Mouse (Mus musculus): ENCODE measurements around the gene Cst7. TPM values are rescaled to one million over a fixed set of nuclear protein-coding genes. Genes with fewer than 3 reads are reported as not detected.

Gene Cst7
- total and polyA plus RNA-seq, 2 experiments from 2014 or later, result 0.47 to 0.49 TPM

- no peak for TF ChIP-seq CTCF (IDR thresholded peaks at IDR 0.05)
These were observed 30.0 kb downstream of the Cst7 start for GRCm38 (mm10) chr2:150600263-150600662.

GRCm38 (mm10) chr2:150602166-150602565 is 32.0 kb downstream of the Cst7 start:
- ATAC-seq (ENCODE audit: low FRiP score), result no peak
- H3K4me3 ChIP-seq (ENCODE audit: low read depth, low read length), result no peak overlapping the region
- no peak overlapping the region for H3K4me2 ChIP-seq (ENCODE audit: low read depth, low read length, poor library complexity, severe bottlenecking)
- no peak overlapping the region for H3K9ac ChIP-seq (replicated peaks; ENCODE audit: low read length, poor library complexity, severe bottlenecking)
- H3K27ac ChIP-seq (ENCODE audit: low read depth, low read length), result no peak overlapping the region
- H3K36me3 ChIP-seq (ENCODE audit: insufficient read depth, low read length), result peaks cover 6% of the 10 kb centered on the region; the same call in 1 of the 2 replicates
- H3K9me3 ChIP-seq (ENCODE audit: low read length), result no peaks in the 10 kb centered on the region
- WGBS, result 92% methylated on average over 2 of the region's 2 CpGs
- peaks cover 2% of the 10 kb centered on the region for H3K4me1 ChIP-seq (ENCODE audit: insufficient read depth, low read length)
- no peak for TF ChIP-seq CTCF (IDR thresholded peaks at IDR 0.05)
- no peaks in the 10 kb centered on the region for H3K27me3 ChIP-seq (ENCODE audit: insufficient read depth, low read length)
- no peak for DNase-seq (ENCODE audit: low spot score)

More at GRCm38 (mm10) chr2:150600263-150600662, 30.0 kb downstream of the Cst7 start:
- no peaks in the 10 kb centered on the region for H3K4me1 ChIP-seq (ENCODE audit: insufficient read depth, low read length)
- no peaks in the 10 kb centered on the region for H3K9me3 ChIP-seq (ENCODE audit: low read length)
- no peak overlapping the region for H3K27ac ChIP-seq (ENCODE audit: low read depth, low read length)
- ATAC-seq (ENCODE audit: low FRiP score) (no peak), DNase-seq (ENCODE audit: low spot score) (no peak)
- 100% methylated on average over 2 of the region's 2 CpGs for WGBS
- no peak overlapping the region for H3K9ac ChIP-seq (replicated peaks; ENCODE audit: low read length, poor library complexity, severe bottlenecking)
- H3K36me3 ChIP-seq (ENCODE audit: insufficient read depth, low read length), result peaks cover 17% of the 10 kb centered on the region; the same call in 1 of the 2 replicates
- H3K4me3 ChIP-seq (ENCODE audit: low read depth, low read length), result no peak overlapping the region
- no peaks in the 10 kb centered on the region for H3K27me3 ChIP-seq (ENCODE audit: insufficient read depth, low read length)
- H3K4me2 ChIP-seq (ENCODE audit: low read depth, low read length, poor library complexity, severe bottlenecking), result no peak overlapping the region

GRCm38 (mm10) chr2:150604802-150605201 is 34.6 kb downstream of the Cst7 start:
- no peak overlapping the region for H3K27ac ChIP-seq (ENCODE audit: low read depth, low read length)
- H3K4me2 ChIP-seq (ENCODE audit: low read depth, low read length, poor library complexity, severe bottlenecking), result no peak overlapping the region
- 88% methylated on average over 2 of the region's 2 CpGs for WGBS
- peaks cover 5% of the 10 kb centered on the region for H3K4me1 ChIP-seq (ENCODE audit: insufficient read depth, low read length)
- H3K27me3 ChIP-seq (ENCODE audit: insufficient read depth, low read length), result no peaks in the 10 kb centered on the region
- H3K9ac ChIP-seq (replicated peaks; ENCODE audit: low read length, poor library complexity, severe bottlenecking), result no peak overlapping the region
- H3K4me3 ChIP-seq (ENCODE audit: low read depth, low read length), result no peak overlapping the region
- DNase-seq (ENCODE audit: low spot score), result no peak
- TF ChIP-seq CTCF (IDR thresholded peaks at IDR 0.05), result no peak
- H3K36me3 ChIP-seq (ENCODE audit: insufficient read depth, low read length), result no peaks in the 10 kb centered on the region
- H3K9me3 ChIP-seq (ENCODE audit: low read length), result no peaks in the 10 kb centered on the region
- no peak for ATAC-seq (ENCODE audit: low FRiP score)

GRCm38 (mm10) chr2:150607086-150607485 is 36.9 kb downstream of the Cst7 start:
- no peak overlapping the region for H3K27ac ChIP-seq (ENCODE audit: low read depth, low read length)
- peak overlapping the region; percentile 93; the same call in 1 of the 2 replicates for H3K4me3 ChIP-seq (ENCODE audit: low read depth, low read length)
- peaks cover 5% of the 10 kb centered on the region for H3K4me1 ChIP-seq (ENCODE audit: insufficient read depth, low read length)
- no peaks in the 10 kb centered on the region for H3K9me3 ChIP-seq (ENCODE audit: low read length)
- ATAC-seq (ENCODE audit: low FRiP score) (no peak), DNase-seq (ENCODE audit: low spot score) (no peak)
- H3K9ac ChIP-seq (replicated peaks; ENCODE audit: low read length, poor library complexity, severe bottlenecking), result peak overlapping the region; percentile 85; the same call in 1 of the 2 replicates
- H3K4me2 ChIP-seq (ENCODE audit: low read depth, low read length, poor library complexity, severe bottlenecking), result peak overlapping the region; percentile 75
- 95% methylated on average over 1 of the region's 1 CpGs for WGBS
- no peaks in the 10 kb centered on the region for H3K36me3 ChIP-seq (ENCODE audit: insufficient read depth, low read length)
- no peaks in the 10 kb centered on the region for H3K27me3 ChIP-seq (ENCODE audit: insufficient read depth, low read length)
- no peak for TF ChIP-seq CTCF (IDR thresholded peaks at IDR 0.05)

GRCm38 (mm10) chr2:150608087-150608799 is 38.0 kb downstream of the Cst7 start, which contains the start of gene Apmap:
Apmap (minus strand) TSS chr2:150608567.
- WGBS, result under 1% methylated on average over 42 of the region's 42 CpGs
- TF ChIP-seq CTCF (IDR thresholded peaks at IDR 0.05), result peak; percentile 59
- peak within 1 kb of the TSS; percentile 85 for H3K9ac ChIP-seq (replicated peaks; ENCODE audit: low read length, poor library complexity, severe bottlenecking)
- H3K4me3 ChIP-seq (ENCODE audit: low read depth, low read length), result peak within 1 kb of the TSS; percentile 93
- H3K27ac ChIP-seq (ENCODE audit: low read depth, low read length), result peak within 1 kb of the TSS; percentile 67
- H3K36me3 ChIP-seq (ENCODE audit: insufficient read depth, low read length), result no peaks in the 10 kb centered on the region
- peaks cover 5% of the 10 kb centered on the region for H3K4me1 ChIP-seq (ENCODE audit: insufficient read depth, low read length)
- ATAC-seq (ENCODE audit: low FRiP score), result peak; percentile 98
- no peaks in the 10 kb centered on the region for H3K27me3 ChIP-seq (ENCODE audit: insufficient read depth, low read length)
- peak; percentile 98 for DNase-seq (ENCODE audit: low spot score)
- H3K4me2 ChIP-seq (ENCODE audit: low read depth, low read length, poor library complexity, severe bottlenecking), result peak within 1 kb of the TSS; percentile 75
- no peaks in the 10 kb centered on the region for H3K9me3 ChIP-seq (ENCODE audit: low read length)

- no peaks in the 10 kb centered on the region for H3K27me3 ChIP-seq (ENCODE audit: insufficient read depth, low read length)
- peak; percentile 64 for ATAC-seq (ENCODE audit: low FRiP score)
These were observed 38.8 kb downstream of the Cst7 start for GRCm38 (mm10) chr2:150608872-150609560.

More at GRCm38 (mm10) chr2:150608872-150609560, 38.8 kb downstream of the Cst7 start:
- peak; percentile 94 for TF ChIP-seq CTCF (IDR thresholded peaks at IDR 0.05)
- Histone ChIP-seq H3K9me3 (ENCODE audit: low read length) (no peaks in the 10 kb centered on the region), H3K27ac (ENCODE audit: low read depth, low read length) (peak overlapping the region; percentile 67; the same call in 1 of the 2 replicates), H3K4me3 (ENCODE audit: low read depth, low read length) (peak overlapping the region; percentile 93), H3K36me3 (ENCODE audit: insufficient read depth, low read length) (no peaks in the 10 kb centered on the region), H3K4me2 (ENCODE audit: low read depth, low read length, poor library complexity, severe bottlenecking) (peak overlapping the region; percentile 75), H3K9ac (replicated peaks; ENCODE audit: low read length, poor library complexity, severe bottlenecking) (peak overlapping the region; percentile 85), H3K4me1 (ENCODE audit: insufficient read depth, low read length) (peaks cover 5% of the 10 kb centered on the region)
- peak; percentile 89 for DNase-seq (ENCODE audit: low spot score)
- under 1% methylated on average over 10 of the region's 10 CpGs for WGBS

Data from midbrain, postnatal 0 days (tissue).